Mouse (Mus musculus) heart, embryonic 12.5 days (tissue): ENCODE results near the gene C1qtnf9. TPM values are rescaled to one million over a fixed set of nuclear protein-coding genes. Genes with fewer than 3 reads are reported as not detected.

Experiments
- ATAC-seq: fragments of 200-750 bp; cut with Nextera tagmentation; 2 replicates; pipeline ENCODE4 v1.8.0; 2017; ENCODE audit warnings: moderate TSS enrichment, moderate library complexity; ENCODE audit not compliant: insufficient number of reproducible peaks, low FRiP score
- H3K27ac ChIP-seq: fragments of 300-500 bp; sonication (generic); 2 replicates; pipeline ENCODE4 v1.5.1; 2016; ENCODE audit warnings: mild to moderate bottlenecking, moderate library complexity; ENCODE audit not compliant: poor library complexity, severe bottlenecking
- H3K27me3 ChIP-seq: fragments of 300-500 bp; sonication (generic); replicated peaks from 2 replicates; pipeline ENCODE4 v1.6.1; 2016; ENCODE audit warnings: mild to moderate bottlenecking, moderate library complexity
- H3K36me3 ChIP-seq: fragments of 300-500 bp; sonication (generic); 2 replicates; pipeline ENCODE4 v1.6.1; 2016; ENCODE audit warnings: mild to moderate bottlenecking, moderate library complexity
- H3K4me1 ChIP-seq: fragments of 300-500 bp; sonication (generic); replicated peaks from 2 replicates; pipeline ENCODE4 v1.6.1; 2016; ENCODE audit warnings: mild to moderate bottlenecking
- H3K4me2 ChIP-seq: fragments of 300-500 bp; sonication (generic); 2 replicates; pipeline ENCODE4 v1.6.1; 2016; ENCODE audit warnings: mild to moderate bottlenecking, moderate library complexity
- H3K4me3 ChIP-seq: fragments of 300-500 bp; sonication (generic); 2 replicates; pipeline ENCODE4 v1.5.1; 2016; ENCODE audit warnings: mild to moderate bottlenecking
- H3K9ac ChIP-seq: fragments of 300-500 bp; sonication (generic); 2 replicates; pipeline ENCODE4 v1.6.1; 2016; ENCODE audit warnings: mild to moderate bottlenecking, moderate library complexity
- H3K9me3 ChIP-seq: fragments of 300-500 bp; sonication (generic); replicated peaks from 2 replicates; pipeline ENCODE4 v1.6.1; 2016; ENCODE audit warnings: mild to moderate bottlenecking, moderate library complexity
- WGBS: fragments of 180-500 bp; shearing (Covaris S2); methylation state at CpG from one replicate; pipeline ENCODE4 v1.1.7; 2016; 5-methylcytosine and 5-hydroxymethylcytosine counted together
- polyA plus RNA-seq: library from polyadenylated mRNA; unstranded; fragments of >200 nt; fragmentation: Nextera tagmentation; extraction: Ambion mirVana; gene quantifications from 2 replicates; pipeline ENCODE4 v1.2.1, GENCODE M21; 2016

Gene C1qtnf9
- polyA plus RNA-seq, 1 experiment from 2014 or later, result 0.20 TPM

- H3K4me1 ChIP-seq, result peaks cover 13% of the 10 kb centered on the region
- no peaks in the 10 kb centered on the region for H3K27me3 ChIP-seq
- H3K27ac ChIP-seq, result no peak overlapping the region
- H3K9me3 ChIP-seq, result no peaks in the 10 kb centered on the region
- H3K4me3 ChIP-seq, result no peak overlapping the region
- 88% methylated on average over 8 of the region's 8 CpGs for WGBS
- H3K36me3 ChIP-seq, result peaks cover 11% of the 10 kb centered on the region
- no peak overlapping the region for H3K4me2 ChIP-seq
- no peak overlapping the region for H3K9ac ChIP-seq
- no peak for ATAC-seq
These were observed 41.9 kb downstream of the C1qtnf9 start for GRCm38 (mm10) chr14:60809881-60810280.

GRCm38 (mm10) chr14:60811547-60811946 is 43.6 kb downstream of the C1qtnf9 start:
- Histone ChIP-seq H3K27ac (no peak overlapping the region), H3K4me3 (no peak overlapping the region), H3K4me2 (no peak overlapping the region), H3K27me3 (no peaks in the 10 kb centered on the region), H3K9ac (no peak overlapping the region), H3K4me1 (peaks cover 13% of the 10 kb centered on the region), H3K9me3 (no peaks in the 10 kb centered on the region), H3K36me3 (peaks cover 18% of the 10 kb centered on the region)
- ATAC-seq, result no peak
- WGBS, result 55% methylated on average over 4 of the region's 4 CpGs

GRCm38 (mm10) chr14:60815098-60815497 is 47.2 kb downstream of the C1qtnf9 start:
- no peak for ATAC-seq
- WGBS, result 82% methylated on average over 5 of the region's 5 CpGs

GRCm38 (mm10) chr14:60818045-60818444 is 50.1 kb downstream of the C1qtnf9 start:
- Histone ChIP-seq H3K9me3 (no peaks in the 10 kb centered on the region), H3K36me3 (peaks cover 18% of the 10 kb centered on the region), H3K4me2 (no peak overlapping the region), H3K4me1 (peaks cover 14% of the 10 kb centered on the region), H3K27me3 (no peaks in the 10 kb centered on the region), H3K9ac (no peak overlapping the region), H3K4me3 (no peak overlapping the region), H3K27ac (peak overlapping the region; percentile 49)
- WGBS, result 56% methylated on average over 5 of the region's 5 CpGs
- 0 out of 2 replicates have a peak, but pooled peaks have one; percentile 45 for ATAC-seq

More at GRCm38 (mm10) chr14:60815098-60815497, 47.2 kb downstream of the C1qtnf9 start:
- Histone ChIP-seq H3K27me3 (no peaks in the 10 kb centered on the region), H3K4me1 (peaks cover 22% of the 10 kb centered on the region), H3K4me3 (no peak overlapping the region), H3K27ac (no peak overlapping the region), H3K4me2 (no peak overlapping the region), H3K9me3 (no peaks in the 10 kb centered on the region), H3K9ac (no peak overlapping the region), H3K36me3 (peaks cover 18% of the 10 kb centered on the region)

GRCm38 (mm10) chr14:60830096-60830495 is 62.2 kb downstream of the C1qtnf9 start:
- Histone ChIP-seq H3K27me3 (no peaks in the 10 kb centered on the region), H3K4me2 (no peak overlapping the region), H3K36me3 (peaks cover 42% of the 10 kb centered on the region), H3K4me3 (no peak overlapping the region), H3K9ac (no peak overlapping the region), H3K27ac (no peak overlapping the region), H3K4me1 (no peaks in the 10 kb centered on the region), H3K9me3 (peaks cover 6% of the 10 kb centered on the region)
- WGBS, result 82% methylated on average over 2 of the region's 2 CpGs
- no peak for ATAC-seq

Other genes with a start within 250 kb of the C1qtnf9 start
- gene Spata13, start 134.1 kb upstream of the C1qtnf9 start, polyA plus RNA-seq, result 21.0 and 22.4 TPM in 2 replicates
- 29.5 and 31.4 TPM in 2 replicates for gene Mipep, start 16.4 kb downstream of the C1qtnf9 start, polyA plus RNA-seq